Mouse (Mus musculus): ENCODE data around the gene 4933406M09Rik. TPM values are rescaled to one million over a fixed set of nuclear protein-coding genes. Genes with fewer than 3 reads are reported as not detected.

4933406M09Rik gene
- not detected in 2 replicates for polyA plus RNA-seq (2014; fragmentation: Nextera tagmentation; extraction: Ambion mirVana)

DNA sequence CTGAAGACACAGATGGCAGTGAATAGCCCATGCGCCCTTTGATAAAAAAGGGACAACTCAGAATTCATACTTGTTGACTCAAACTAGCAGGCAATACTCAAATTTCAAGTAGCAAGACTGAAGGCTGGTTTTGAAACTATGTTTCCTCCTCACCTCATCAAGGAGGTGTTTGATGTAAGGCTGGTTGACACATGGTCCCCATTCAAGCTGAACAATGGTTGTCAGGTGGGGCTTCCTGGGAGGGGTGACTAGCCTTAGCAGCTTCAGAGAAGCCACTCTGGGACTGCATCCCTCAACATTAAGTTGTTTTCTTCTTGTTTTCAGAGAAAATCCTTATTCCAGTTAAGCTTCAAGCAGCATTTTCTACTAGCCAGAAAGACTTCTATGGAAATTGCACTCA lies at the start of gene 4933406M09Rik:
TSS of gene 4933406M09Rik (plus strand) at position 275 of the 400 bp plus-strand sequence.
- no peaks in the 10 kb centered on the region for H3K27me3 ChIP-seq (ENCODE audit: control insufficient read depth, insufficient read depth, low read length)
- H3K4me2 ChIP-seq (ENCODE audit: low read length): no peak within 1 kb of the TSS
- ATAC-seq (ENCODE audit: insufficient number of reproducible peaks, insufficient read depth, low FRiP score, low read depth): no peak
- no peak within 1 kb of the TSS for H3K27ac ChIP-seq (replicated peaks in 1 of 2; ENCODE audit: control insufficient read depth in 1 of 2, insufficient read depth in 1 of 2, low read depth in 2 of 2, low read length in 2 of 2)
- H3K4me3 ChIP-seq (ENCODE audit: control insufficient read depth in 1 of 2, insufficient read depth in 1 of 2, low read depth in 1 of 2, low read length in 2 of 2): no peak within 1 kb of the TSS
- no peaks in the 10 kb centered on the region for H3K36me3 ChIP-seq (ENCODE audit: control insufficient read depth, insufficient read depth, low read length)
- peaks cover 5 to 10% of the 10 kb centered on the region in 2 experiments for H3K4me1 ChIP-seq (ENCODE audit: control insufficient read depth in 2 of 2, insufficient read depth in 2 of 2, low read length in 2 of 2)
- no peak within 1 kb of the TSS for H3K9ac ChIP-seq (ENCODE audit: low read length)
- no peaks in the 10 kb centered on the region for H3K9me3 ChIP-seq (ENCODE audit: control insufficient read depth, low read length)
- WGBS: 100% methylated on average over 1 of the region's 1 CpGs

DNA sequence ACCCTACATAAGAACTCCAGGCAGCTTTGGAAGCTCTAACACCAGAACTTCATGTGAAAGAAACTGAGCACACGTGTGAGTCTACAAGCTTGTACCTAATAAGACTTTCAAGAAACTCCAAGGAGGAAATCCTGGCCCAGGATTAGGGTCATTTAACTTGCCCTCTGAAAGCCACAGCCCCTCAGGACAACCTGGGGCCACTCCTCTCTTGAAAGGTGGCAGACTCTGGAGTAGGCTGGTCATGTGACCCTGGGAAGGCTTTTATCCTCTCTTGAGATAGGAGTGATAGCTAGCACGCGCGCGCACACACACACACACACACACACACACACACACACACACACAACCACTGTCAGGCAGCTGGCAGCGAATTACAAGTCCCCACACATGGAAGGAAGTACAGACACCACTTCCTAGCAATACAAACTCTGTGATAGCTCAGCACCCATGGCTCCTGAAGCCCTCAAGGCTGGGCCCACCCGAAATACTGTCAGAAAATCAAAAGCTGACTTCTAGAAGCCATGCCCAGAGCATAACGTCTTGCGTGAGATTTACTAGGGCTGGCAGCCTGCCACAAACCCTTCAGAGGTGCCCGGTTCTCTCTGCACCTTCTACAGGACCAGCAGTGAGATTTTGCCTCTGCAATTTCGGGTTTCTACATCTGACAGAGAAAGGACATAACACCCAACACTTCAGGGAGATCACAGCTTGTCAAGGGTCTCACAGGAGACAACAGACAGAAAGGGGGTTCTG lies 48.6 kb upstream of the 4933406M09Rik start:
- 57% methylated on average over 11 of the region's 11 CpGs for WGBS
- H3K4me1 ChIP-seq (ENCODE audit: control insufficient read depth in 2 of 2, insufficient read depth in 2 of 2, low read length in 2 of 2): peaks cover 60 to 82% of the 10 kb centered on the region in 2 experiments
- H3K4me2 ChIP-seq (ENCODE audit: low read length): no peak overlapping the region
- H3K9ac ChIP-seq (ENCODE audit: low read length): 0 out of 2 replicates have a peak overlapping the region, but pooled peaks have one; percentile 2
- no peaks in the 10 kb centered on the region for H3K9me3 ChIP-seq (ENCODE audit: control insufficient read depth, low read length)
- H3K36me3 ChIP-seq (ENCODE audit: control insufficient read depth, insufficient read depth, low read length): 0 out of 2 replicates have a peak, but pooled peaks cover 1% of the 10 kb centered on the region
- H3K27ac ChIP-seq (replicated peaks in 1 of 2; ENCODE audit: control insufficient read depth in 1 of 2, insufficient read depth in 1 of 2, low read depth in 2 of 2, low read length in 2 of 2): peak overlapping the region; percentile 49 to 66
- ATAC-seq (ENCODE audit: insufficient number of reproducible peaks, insufficient read depth, low FRiP score, low read depth): no peak
- no peaks in the 10 kb centered on the region for H3K27me3 ChIP-seq (ENCODE audit: control insufficient read depth, insufficient read depth, low read length)
- no peak overlapping the region for H3K4me3 ChIP-seq (ENCODE audit: control insufficient read depth in 1 of 2, insufficient read depth in 1 of 2, low read depth in 1 of 2, low read length in 2 of 2)

DNA sequence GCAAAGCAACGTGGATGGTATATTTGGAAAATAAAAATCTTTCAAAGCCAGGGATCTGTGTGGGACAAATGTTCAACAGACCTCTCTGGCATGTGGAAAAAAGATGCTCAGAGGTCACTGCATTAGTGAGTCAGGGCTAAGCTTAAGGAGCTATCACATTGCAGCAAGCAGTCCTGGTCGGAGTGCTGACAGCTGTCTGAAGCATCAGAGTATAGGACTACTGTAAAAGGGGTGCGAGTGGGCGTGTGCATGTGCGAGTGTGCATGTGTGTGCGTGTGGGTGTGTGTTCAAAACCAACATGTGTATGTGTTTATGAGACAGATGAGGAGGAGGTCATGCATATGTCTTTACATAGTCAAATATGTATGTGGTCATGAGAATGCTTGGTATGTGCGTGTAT lies 46.6 kb upstream of the 4933406M09Rik start:
- no peak overlapping the region for H3K4me3 ChIP-seq (ENCODE audit: control insufficient read depth in 1 of 2, insufficient read depth in 1 of 2, low read depth in 1 of 2, low read length in 2 of 2)
- peak overlapping the region; percentile 65 to 80 for H3K27ac ChIP-seq (replicated peaks in 1 of 2; ENCODE audit: control insufficient read depth in 1 of 2, insufficient read depth in 1 of 2, low read depth in 2 of 2, low read length in 2 of 2)
- no peak overlapping the region for H3K9ac ChIP-seq (ENCODE audit: low read length)
- H3K4me1 ChIP-seq (ENCODE audit: control insufficient read depth in 2 of 2, insufficient read depth in 2 of 2, low read length in 2 of 2): peaks cover 48 to 80% of the 10 kb centered on the region in 2 experiments
- ATAC-seq (ENCODE audit: insufficient number of reproducible peaks, insufficient read depth, low FRiP score, low read depth): no peak
- peak overlapping the region; percentile 31; the same call in 1 of the 2 replicates for H3K4me2 ChIP-seq (ENCODE audit: low read length)
- WGBS: 43% methylated on average over 7 of the region's 7 CpGs
- no peaks in the 10 kb centered on the region for H3K9me3 ChIP-seq (ENCODE audit: control insufficient read depth, low read length)
- H3K27me3 ChIP-seq (ENCODE audit: control insufficient read depth, insufficient read depth, low read length): no peaks in the 10 kb centered on the region
- no peaks in the 10 kb centered on the region for H3K36me3 ChIP-seq (ENCODE audit: control insufficient read depth, insufficient read depth, low read length)

DNA sequence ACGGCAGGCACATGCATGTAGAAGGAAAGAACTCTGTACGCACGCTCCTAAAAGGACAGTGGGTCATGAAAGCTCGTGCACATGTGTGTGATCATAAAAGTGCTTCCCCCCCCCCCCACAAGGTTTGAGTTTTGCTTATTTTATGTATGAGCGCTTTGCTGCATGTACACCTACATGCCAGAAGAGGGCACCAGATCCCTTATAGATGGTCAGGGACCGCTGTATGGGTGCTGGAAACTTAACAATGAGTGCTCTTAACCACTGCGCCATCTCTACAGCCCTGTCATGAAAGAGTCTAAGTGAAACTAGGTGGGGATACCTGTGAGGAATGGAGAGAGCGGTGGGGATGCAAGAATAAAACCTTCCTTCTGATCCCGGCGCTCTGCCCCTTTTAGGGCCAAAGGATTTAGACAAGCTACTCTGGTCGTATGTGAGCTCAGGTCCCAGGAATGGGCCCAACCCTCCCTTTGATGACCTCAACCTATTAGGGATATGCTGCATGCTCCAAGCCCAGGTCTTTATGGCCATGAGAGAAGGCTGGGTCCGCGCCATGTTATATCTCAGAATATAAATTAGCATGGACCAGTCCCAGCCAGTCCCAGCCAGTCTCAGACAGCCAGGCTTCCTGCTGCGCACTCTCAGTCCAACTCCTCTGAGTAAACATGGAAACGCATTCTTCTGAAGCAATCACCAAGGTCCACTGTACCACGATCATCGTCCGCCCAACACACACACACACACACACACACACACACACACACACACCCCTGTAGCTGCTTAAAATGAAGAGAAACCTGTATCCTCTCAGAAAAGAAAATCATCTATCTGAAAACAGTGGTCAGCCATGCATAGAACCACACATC lies 45.8 kb upstream of the 4933406M09Rik start:
- WGBS: 93% methylated on average over 18 of the region's 18 CpGs
- no peaks in the 10 kb centered on the region for H3K36me3 ChIP-seq (ENCODE audit: control insufficient read depth, insufficient read depth, low read length)
- H3K4me3 ChIP-seq (ENCODE audit: control insufficient read depth in 1 of 2, insufficient read depth in 1 of 2, low read depth in 1 of 2, low read length in 2 of 2): no peak overlapping the region
- no peaks in the 10 kb centered on the region for H3K27me3 ChIP-seq (ENCODE audit: control insufficient read depth, insufficient read depth, low read length)
- peaks cover 45 to 76% of the 10 kb centered on the region in 2 experiments for H3K4me1 ChIP-seq (ENCODE audit: control insufficient read depth in 2 of 2, insufficient read depth in 2 of 2, low read length in 2 of 2)
- ATAC-seq (ENCODE audit: insufficient number of reproducible peaks, insufficient read depth, low FRiP score, low read depth): no peak
- peak overlapping the region; percentile 65 to 80 for H3K27ac ChIP-seq (replicated peaks in 1 of 2; ENCODE audit: control insufficient read depth in 1 of 2, insufficient read depth in 1 of 2, low read depth in 2 of 2, low read length in 2 of 2)
- no peaks in the 10 kb centered on the region for H3K9me3 ChIP-seq (ENCODE audit: control insufficient read depth, low read length)
- H3K4me2 ChIP-seq (ENCODE audit: low read length): no peak overlapping the region
- H3K9ac ChIP-seq (ENCODE audit: low read length): no peak overlapping the region

DNA sequence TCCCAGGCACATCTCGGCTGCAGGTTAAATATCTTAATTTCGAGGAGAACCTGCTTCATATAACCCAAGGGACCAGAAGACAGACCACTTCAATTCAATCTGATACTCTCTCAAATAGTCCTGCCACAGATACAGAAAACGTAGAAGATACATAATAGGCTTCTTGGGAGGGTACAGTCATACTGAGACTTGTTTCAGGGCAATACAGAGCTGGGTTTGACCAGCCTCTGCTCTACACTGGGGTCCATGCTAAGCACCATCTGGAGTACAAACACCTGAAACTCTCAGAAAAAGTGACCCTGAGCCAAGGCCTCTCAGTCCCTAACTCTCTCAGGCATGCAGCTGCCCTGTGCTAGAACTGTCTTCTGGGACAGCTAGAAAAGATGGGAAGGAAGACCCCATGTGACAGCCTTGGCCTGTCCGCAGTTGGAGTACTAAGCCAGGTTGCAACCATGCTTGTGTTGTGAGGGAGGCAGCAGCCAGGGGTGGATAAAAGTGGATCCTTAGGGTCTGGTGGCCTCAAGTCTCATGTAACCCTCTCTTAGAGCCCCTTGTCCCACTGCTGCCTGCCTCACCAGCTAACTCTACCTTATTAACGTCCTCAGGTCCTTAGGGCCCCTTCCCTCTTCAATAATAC lies 44.0 kb upstream of the 4933406M09Rik start:
- Histone ChIP-seq H3K36me3 (ENCODE audit: control insufficient read depth, insufficient read depth, low read length) (peaks cover 11% of the 10 kb centered on the region), H3K4me1 (ENCODE audit: control insufficient read depth in 2 of 2, insufficient read depth in 2 of 2, low read length in 2 of 2) (peaks cover 34 to 69% of the 10 kb centered on the region in 2 experiments), H3K9ac (ENCODE audit: low read length) (peak overlapping the region; percentile 17), H3K27me3 (ENCODE audit: control insufficient read depth, insufficient read depth, low read length) (no peaks in the 10 kb centered on the region), H3K4me3 (ENCODE audit: control insufficient read depth in 1 of 2, insufficient read depth in 1 of 2, low read depth in 1 of 2, low read length in 2 of 2) (no peak overlapping the region), H3K9me3 (ENCODE audit: control insufficient read depth, low read length) (no peaks in the 10 kb centered on the region), H3K27ac (replicated peaks in 1 of 2; ENCODE audit: control insufficient read depth in 1 of 2, insufficient read depth in 1 of 2, low read depth in 2 of 2, low read length in 2 of 2) (peak overlapping the region; percentile 63 to 90), H3K4me2 (ENCODE audit: low read length) (peak overlapping the region; percentile 78)
- WGBS: 63% methylated on average over 5 of the region's 5 CpGs
- no peak for ATAC-seq (ENCODE audit: insufficient number of reproducible peaks, insufficient read depth, low FRiP score, low read depth)

DNA sequence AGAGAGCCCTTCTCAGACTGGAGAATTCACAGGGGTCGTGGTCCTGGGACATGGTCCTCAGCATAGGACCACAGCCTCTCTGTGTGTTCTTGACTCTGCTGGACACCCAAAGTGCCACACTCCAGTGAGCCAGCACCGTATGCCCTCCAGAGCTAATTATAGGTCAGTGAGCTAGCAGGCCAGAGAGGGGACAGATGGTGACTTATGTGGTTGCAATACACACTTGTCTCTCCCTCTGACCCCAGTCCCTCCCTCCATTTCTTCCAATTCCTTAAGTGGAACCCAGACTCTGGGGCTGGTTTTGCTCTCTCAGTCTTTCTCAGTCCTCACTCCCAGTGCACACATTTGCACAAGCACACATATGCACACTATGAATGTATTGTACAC lies 43.5 kb upstream of the 4933406M09Rik start:
- H3K36me3 ChIP-seq (ENCODE audit: control insufficient read depth, insufficient read depth, low read length): peaks cover 16% of the 10 kb centered on the region
- H3K9ac ChIP-seq (ENCODE audit: low read length): peak overlapping the region; percentile 76
- peak overlapping the region; percentile 27 to 53; a peak in 2 of 4 replicates for H3K4me3 ChIP-seq (ENCODE audit: control insufficient read depth in 1 of 2, insufficient read depth in 1 of 2, low read depth in 1 of 2, low read length in 2 of 2)
- 30% methylated on average over 2 of the region's 2 CpGs for WGBS
- H3K4me1 ChIP-seq (ENCODE audit: control insufficient read depth in 2 of 2, insufficient read depth in 2 of 2, low read length in 2 of 2): peaks cover 29 to 67% of the 10 kb centered on the region in 2 experiments
- no peaks in the 10 kb centered on the region for H3K9me3 ChIP-seq (ENCODE audit: control insufficient read depth, low read length)
- no peaks in the 10 kb centered on the region for H3K27me3 ChIP-seq (ENCODE audit: control insufficient read depth, insufficient read depth, low read length)
- 0 out of 2 replicates have a peak, but pooled peaks have one; percentile 28 for ATAC-seq (ENCODE audit: insufficient number of reproducible peaks, insufficient read depth, low FRiP score, low read depth)
- peak overlapping the region; percentile 63 to 90 for H3K27ac ChIP-seq (replicated peaks in 1 of 2; ENCODE audit: control insufficient read depth in 1 of 2, insufficient read depth in 1 of 2, low read depth in 2 of 2, low read length in 2 of 2)
- peak overlapping the region; percentile 78 for H3K4me2 ChIP-seq (ENCODE audit: low read length)

DNA sequence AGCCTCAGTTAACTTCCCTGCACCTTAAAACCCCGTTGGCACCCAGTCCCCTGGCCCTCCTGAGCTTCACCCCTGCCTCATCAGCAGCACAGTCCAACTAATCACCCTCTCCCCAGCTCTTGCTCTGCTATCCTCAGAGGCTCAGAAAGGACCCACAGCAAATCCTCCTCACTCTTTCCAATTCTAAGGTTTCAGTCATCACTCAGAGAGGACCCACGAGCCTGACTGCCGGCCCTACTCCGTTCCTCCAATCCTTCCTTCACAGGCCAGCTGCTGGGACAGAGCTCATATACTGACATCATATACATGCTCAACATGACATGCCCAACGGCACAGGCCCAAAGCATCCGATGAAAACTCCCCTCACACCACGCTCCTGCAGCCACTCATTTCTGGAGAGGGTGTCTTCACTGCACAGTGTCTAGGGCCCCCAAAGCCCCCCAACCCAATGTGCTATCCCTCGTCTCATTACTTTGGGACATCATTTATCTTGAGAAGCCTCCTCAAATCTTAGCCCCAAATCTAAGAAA lies 42.9 kb upstream of the 4933406M09Rik start:
- H3K27me3 ChIP-seq (ENCODE audit: control insufficient read depth, insufficient read depth, low read length): no peaks in the 10 kb centered on the region
- H3K27ac ChIP-seq (replicated peaks in 1 of 2; ENCODE audit: control insufficient read depth in 1 of 2, insufficient read depth in 1 of 2, low read depth in 2 of 2, low read length in 2 of 2): peak overlapping the region; percentile 61 to 90
- peaks cover 21% of the 10 kb centered on the region for H3K36me3 ChIP-seq (ENCODE audit: control insufficient read depth, insufficient read depth, low read length)
- H3K4me2 ChIP-seq (ENCODE audit: low read length): peak overlapping the region; percentile 78
- H3K4me1 ChIP-seq (ENCODE audit: control insufficient read depth in 2 of 2, insufficient read depth in 2 of 2, low read length in 2 of 2): peaks cover 24 to 61% of the 10 kb centered on the region in 2 experiments
- ATAC-seq (ENCODE audit: insufficient number of reproducible peaks, insufficient read depth, low FRiP score, low read depth): no peak
- H3K9me3 ChIP-seq (ENCODE audit: control insufficient read depth, low read length): no peaks in the 10 kb centered on the region
- H3K9ac ChIP-seq (ENCODE audit: low read length): peak overlapping the region; percentile 76
- WGBS: 41% methylated on average over 8 of the region's 8 CpGs
- H3K4me3 ChIP-seq (ENCODE audit: control insufficient read depth in 1 of 2, insufficient read depth in 1 of 2, low read depth in 1 of 2, low read length in 2 of 2): peak overlapping the region; percentile 27 to 53
